Mouse (Mus musculus) 3134 (cell line): Measurements from ENCODE around the gene Exd2.

Source experiments
- DNase-seq: peaks from one replicate; pipeline ENCODE4 v3.0.0-alpha.2; 2011; ENCODE audit warnings: low spot score; ENCODE audit not compliant: insufficient read length; ENCODE audit errors: extremely low read depth

The Exd2 gene

GRCm38 (mm10) chr12:80545310-80545709, 82.4 kb downstream of the Exd2 start:
- DNase-seq: no peak

GRCm38 (mm10) chr12:80549646-80550045, 86.8 kb downstream of the Exd2 start:
- no peak for DNase-seq
